Mouse (Mus musculus): ENCODE data around the gene Zfp94.

DNA sequence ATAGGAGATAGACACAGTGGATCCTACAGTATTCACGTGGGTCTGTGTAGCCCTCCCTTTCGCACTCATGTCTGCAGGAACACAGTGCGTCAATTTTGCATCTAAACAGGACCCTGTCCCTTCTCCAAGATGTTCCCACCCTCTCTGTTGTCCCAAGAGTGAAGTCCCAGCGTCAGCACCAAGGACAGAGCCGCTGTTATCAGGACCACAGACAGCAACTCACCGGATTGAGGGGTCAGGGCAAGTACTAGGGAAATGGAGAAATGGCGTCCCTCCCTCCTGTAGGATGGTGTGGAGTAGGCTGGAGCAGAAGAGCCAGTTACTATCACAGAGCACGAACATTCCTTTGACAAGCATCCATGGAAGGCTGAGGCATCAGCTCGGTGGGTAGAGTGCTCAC is 42.8 kb upstream of the Zfp94 start:
- TF ChIP-seq CTCF (IDR thresholded peaks at IDR 0.05; ENCODE audit: low read depth, low read length) (peak; percentile 11), POLR2A (IDR thresholded peaks at IDR 0.05; ENCODE audit: insufficient read depth, low read length) (no peak), EP300 (IDR thresholded peaks at IDR 0.05; ENCODE audit: insufficient read depth, low read depth, low read length) (no peak)

All from ES-Bruce4 (cell line).